Mouse (Mus musculus): ENCODE data around the gene Sesn2.

DNA sequence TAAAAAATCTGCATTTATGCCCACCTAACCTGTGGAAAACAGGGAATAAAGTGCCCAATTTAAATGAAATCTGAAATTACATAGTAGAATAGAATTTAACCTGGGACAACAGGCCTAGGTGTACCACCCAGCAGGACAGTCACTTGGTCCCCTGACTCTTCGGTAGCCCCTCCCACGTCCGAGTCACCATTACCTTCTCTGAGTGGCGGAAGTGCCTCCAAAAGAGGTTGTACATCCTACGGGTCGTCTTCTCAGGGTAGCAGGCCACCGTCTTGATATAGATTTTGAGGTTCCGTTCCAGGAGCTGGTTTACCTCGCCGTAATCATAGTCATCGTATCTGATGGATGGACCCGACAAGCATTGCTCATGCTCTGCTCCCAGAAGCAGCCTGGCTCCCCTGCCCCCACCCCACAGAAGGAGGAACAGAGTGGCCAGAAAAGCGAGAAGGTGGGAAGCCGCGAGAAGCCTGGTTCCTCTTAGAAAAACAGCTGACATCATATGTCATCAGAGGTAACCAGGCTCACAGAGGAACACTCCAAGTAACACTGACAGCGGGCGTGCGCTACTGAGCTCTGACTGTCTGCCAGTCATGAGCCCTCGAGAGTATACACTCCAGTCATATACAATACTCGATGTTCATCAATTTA, 15.9 kb downstream of the Sesn2 start:
- TF ChIP-seq CTCF (IDR thresholded peaks at IDR 0.05; ENCODE audit: low read depth): no peak
- TF ChIP-seq EP300 (IDR thresholded peaks at IDR 0.05; ENCODE audit: low read depth): no peak
